Mouse (Mus musculus) cortical plate, adult 2 months (tissue): ENCODE measurements at regions not wholly inside any gene's neighbourhood (a gene's known extent, or its start where the extent isn't known, plus 50 kb on each side); places are given as distances from the start of the nearest gene placed in this dataset.

Experiments
- CTCF ChIP-seq: fragments of 200-500 bp; IDR thresholded peaks from 2 replicates; pipeline ENCODE4 v1.5.1; 2011; ENCODE audit warnings: mild to moderate bottlenecking, control low read depth, low read length; ENCODE audit not compliant: insufficient read depth; ENCODE audit errors: extremely low read depth
- POLR2A ChIP-seq: fragments of 200-500 bp; IDR thresholded peaks from 2 replicates; pipeline ENCODE4 v1.6.1; 2011; ENCODE audit warnings: mild to moderate bottlenecking, low read length, control low read depth; ENCODE audit not compliant: insufficient read depth; ENCODE audit errors: extremely low read depth

GRCm38 (mm10) chr15:31126999-31127398 lies 97.1 kb upstream of the Dap start:
- TF ChIP-seq CTCF (no peak), POLR2A (no peak)
